Mouse (Mus musculus) bone marrow, adult 2 months (tissue): ENCODE measurements around the gene Gm42417. TPM values are rescaled to one million over a fixed set of nuclear protein-coding genes. Genes with fewer than 3 reads are reported as not detected.

ENCODE experiments used
- H3K27ac ChIP-seq: fragments of 200-500 bp; 2 replicates; pipeline ENCODE4 v1.5.1; 2012; ENCODE audit warnings: low read depth, mild to moderate bottlenecking, control low read depth, inconsistent platforms, low read length; ENCODE audit not compliant: control insufficient read depth, poor library complexity, insufficient read depth
- H3K4me1 ChIP-seq: fragments of 200-500 bp; 2 replicates; pipeline ENCODE4 v1.6.1; 2011; ENCODE audit warnings: low read length; ENCODE audit not compliant: control insufficient read depth, insufficient read depth
- H3K4me3 ChIP-seq: fragments of 200-500 bp; replicated peaks from 2 replicates; pipeline ENCODE3; 2011; ENCODE audit warnings: mild to moderate bottlenecking, low read depth, low read length, control low read depth; ENCODE audit not compliant: control insufficient read depth
- CTCF ChIP-seq: fragments of 200-500 bp; IDR thresholded peaks from 2 replicates; pipeline ENCODE4 v1.5.1; 2011; ENCODE audit warnings: low read length, control low read depth; ENCODE audit not compliant: control insufficient read depth, insufficient read depth
- POLR2A ChIP-seq: fragments of 200-500 bp; IDR thresholded peaks from 2 replicates; pipeline ENCODE4 v1.6.1; 2011; ENCODE audit warnings: low read depth, mild to moderate bottlenecking, control low read depth, low read length, borderline replicate concordance; ENCODE audit not compliant: control insufficient read depth
- WGBS: fragments of 180-500 bp; shearing (Covaris S2); methylation state at CpG from one replicate; pipeline ENCODE4 v1.1.7; 2018; 5-methylcytosine and 5-hydroxymethylcytosine counted together
- polyA plus RNA-seq: library from polyadenylated mRNA; stranded (reverse); fragments of >200 nt; gene quantifications from 2 replicates; pipeline ENCODE4 v1.2.4, GENCODE M21; 2011; ENCODE audit warnings: low replicate concordance; ENCODE audit not compliant: missing spikeins, insufficient read depth, insufficient read length

Gene Gm42417
- polyA plus RNA-seq, 1 experiment = not detected

- 90% methylated on average over 12 of the region's 12 CpGs for WGBS
- TF ChIP-seq CTCF = no peak
- TF ChIP-seq POLR2A = no peak
- H3K4me3 ChIP-seq = no peak overlapping the region
- H3K4me1 ChIP-seq = no peaks in the 10 kb centered on the region
- H3K27ac ChIP-seq = no peak overlapping the region
These were observed 13.5 kb downstream of the Gm42417 start for GRCm38 (mm10) chr1:36525774-36526173.

GRCm38 (mm10) chr1:36524058-36524457 lies 15.2 kb downstream of the Gm42417 start:
- H3K4me1 ChIP-seq = no peaks in the 10 kb centered on the region
- H3K4me3 ChIP-seq = no peak overlapping the region
- TF ChIP-seq CTCF (no peak), POLR2A (no peak)
- no peak overlapping the region for H3K27ac ChIP-seq
- WGBS = 92% methylated on average over 5 of the region's 5 CpGs

GRCm38 (mm10) chr1:36523332-36524013 lies 15.8 kb downstream of the Gm42417 start:
- Histone ChIP-seq H3K4me1 (no peaks in the 10 kb centered on the region), H3K27ac (no peak overlapping the region), H3K4me3 (no peak overlapping the region)
- TF ChIP-seq CTCF = no peak
- WGBS = 85% methylated on average over 9 of the region's 9 CpGs

- Histone ChIP-seq H3K4me3 (no peak overlapping the region), H3K27ac (no peak overlapping the region), H3K4me1 (no peaks in the 10 kb centered on the region)
- TF ChIP-seq POLR2A (peak; percentile 19; the same call in 1 of the 2 replicates), CTCF (no peak)
- WGBS = 88% methylated on average over 7 of the region's 7 CpGs
These were observed 17.0 kb downstream of the Gm42417 start for GRCm38 (mm10) chr1:36522210-36522609.

- Histone ChIP-seq H3K27ac (no peak overlapping the region), H3K4me3 (no peak overlapping the region), H3K4me1 (no peaks in the 10 kb centered on the region)
- TF ChIP-seq POLR2A (no peak), CTCF (no peak)
- WGBS = 77% methylated on average over 11 of the region's 11 CpGs
These were observed 19.6 kb downstream of the Gm42417 start for GRCm38 (mm10) chr1:36519626-36520025.

- no peak for TF ChIP-seq POLR2A
- TF ChIP-seq CTCF = no peak
- no peak overlapping the region for H3K4me3 ChIP-seq
- 80% methylated on average over 3 of the region's 3 CpGs for WGBS
- no peak overlapping the region for H3K27ac ChIP-seq
- no peaks in the 10 kb centered on the region; the same call in none of the 2 replicates for H3K4me1 ChIP-seq
These were observed 21.0 kb downstream of the Gm42417 start for GRCm38 (mm10) chr1:36518259-36518658.

- Histone ChIP-seq H3K27ac (no peak overlapping the region), H3K4me1 (peaks cover 2% of the 10 kb centered on the region), H3K4me3 (no peak overlapping the region)
- 76% methylated on average over 2 of the region's 2 CpGs for WGBS
- TF ChIP-seq CTCF (peak; percentile 48), POLR2A (no peak)
These were observed 25.5 kb downstream of the Gm42417 start for GRCm38 (mm10) chr1:36513718-36514117.

GRCm38 (mm10) chr1:36513310-36513709 lies 25.9 kb downstream of the Gm42417 start:
- no peak overlapping the region for H3K27ac ChIP-seq
- H3K4me3 ChIP-seq = no peak overlapping the region
- H3K4me1 ChIP-seq = peaks cover 2% of the 10 kb centered on the region
- TF ChIP-seq POLR2A (no peak), CTCF (no peak)
- WGBS = 49% methylated on average over 1 of the region's 1 CpGs

GRCm38 (mm10) chr1:36512966-36513280 lies 26.3 kb downstream of the Gm42417 start:
- peaks cover 3% of the 10 kb centered on the region for H3K4me1 ChIP-seq

More at GRCm38 (mm10) chr1:36512966-36513280, 26.3 kb downstream of the Gm42417 start:
- Histone ChIP-seq H3K27ac (no peak overlapping the region), H3K4me3 (peak overlapping the region; percentile 86)
- TF ChIP-seq CTCF = no peak
- no peak for TF ChIP-seq POLR2A
- WGBS = 5% methylated on average over 16 of the region's 16 CpGs
